Mouse (Mus musculus) lung, adult 18-20 months (tissue): ENCODE results near the gene Bcl3.

Experiments used
- DNase-seq, 2 experiments: peaks; one replicate each; pipeline ENCODE4 v3.0.0; 2022; ENCODE audit warnings: mixed read lengths in 2 of 2

The Bcl3 gene

DNA sequence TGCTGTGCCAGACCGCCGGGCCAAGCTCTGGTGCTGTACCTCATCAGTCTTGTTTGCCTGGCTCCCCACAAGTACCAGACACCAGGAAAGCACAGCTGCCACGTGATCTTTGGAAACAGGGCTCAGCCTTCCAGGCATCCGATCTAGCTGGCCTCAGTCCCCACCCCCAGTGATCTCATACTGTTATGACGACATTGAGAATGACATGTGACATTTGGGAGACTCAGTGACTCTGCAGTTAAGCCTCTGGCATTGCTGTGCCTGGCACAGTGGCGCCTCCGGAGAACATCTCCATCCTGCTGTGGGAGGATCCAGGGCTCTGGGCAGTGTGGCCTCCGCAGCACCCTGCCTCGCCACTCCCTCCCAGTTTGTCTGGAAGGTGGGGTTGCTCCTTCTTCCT, 9.3 kb upstream of the Bcl3 start:
- peak; percentile 64 to 79 for DNase-seq

- peak; percentile 96 to 97 for DNase-seq
These were observed 8.1 kb upstream of the Bcl3 start for GRCm38 (mm10) chr7:19830682-19831156.

- no peak for DNase-seq
These were observed 7.1 kb upstream of the Bcl3 start for GRCm38 (mm10) chr7:19829694-19830093.

DNA sequence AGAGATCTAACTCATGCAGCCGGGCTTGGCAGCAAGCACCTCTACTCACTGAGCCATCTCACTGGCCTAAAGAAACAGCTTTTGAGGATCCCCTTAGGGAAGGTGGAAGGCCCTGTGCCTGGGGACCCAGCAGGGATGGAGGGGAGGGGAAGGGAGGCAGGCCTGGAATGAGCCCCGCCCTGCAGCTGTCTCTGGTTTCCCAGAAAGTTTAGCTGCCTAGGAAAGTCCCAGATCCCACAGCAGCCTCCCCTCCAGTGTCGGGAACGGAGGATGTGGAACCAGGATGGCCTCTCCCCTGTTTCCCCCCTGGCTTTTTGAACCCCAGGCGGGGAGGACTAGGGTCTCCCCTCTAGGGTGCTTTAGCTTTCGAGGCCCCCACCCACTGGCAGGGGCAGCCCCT, 4.2 kb upstream of the Bcl3 start:
- no peak for DNase-seq

- DNase-seq = peak; percentile 91 to 96
These were observed 1.8 kb upstream of the Bcl3 start for GRCm38 (mm10) chr7:19824182-19824973.

DNA sequence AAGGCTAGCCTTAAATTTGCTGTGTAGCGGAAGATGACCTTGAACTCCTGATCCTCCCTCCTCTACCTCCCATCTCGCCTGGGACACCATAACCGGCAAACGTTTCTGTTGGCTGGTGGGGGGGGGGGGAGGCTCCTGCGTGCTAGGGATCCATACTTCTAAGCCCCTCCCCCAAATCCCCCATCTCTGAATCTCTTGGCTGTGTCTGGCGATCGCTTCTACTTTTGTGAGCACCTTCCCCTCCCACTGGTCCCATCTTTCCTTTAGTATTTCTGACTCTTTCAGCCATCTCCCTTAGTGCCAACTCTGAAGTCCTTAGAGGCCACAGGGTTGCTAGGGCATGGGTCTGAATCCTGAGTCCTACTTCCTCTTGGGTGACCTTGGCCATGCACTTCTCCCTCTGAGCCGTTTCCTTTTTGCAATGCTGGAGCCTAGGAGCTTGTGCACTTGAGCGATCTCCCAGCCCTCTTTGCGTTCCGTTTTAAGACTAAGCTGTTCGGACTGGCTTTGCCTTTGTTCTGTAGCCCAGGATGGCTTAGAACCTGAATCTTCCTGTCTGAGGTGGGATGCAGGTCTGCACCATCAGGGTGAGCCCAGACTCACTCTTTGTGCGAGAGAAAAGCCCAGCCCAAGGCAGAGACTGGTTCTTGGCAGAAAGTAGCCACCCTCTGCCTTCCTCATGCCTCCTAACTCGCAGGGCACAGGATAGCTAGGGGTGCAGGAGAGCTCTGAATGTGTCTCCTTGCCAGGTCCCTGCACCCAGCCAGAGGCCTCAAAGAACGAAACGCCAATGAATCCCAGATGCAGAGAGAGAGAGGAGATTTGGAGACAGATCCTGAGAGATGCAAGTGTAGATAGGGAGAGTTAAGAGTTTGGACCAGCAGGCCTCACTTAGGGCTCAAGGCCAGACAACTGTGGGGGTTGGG, 949 bp upstream of the Bcl3 start:
- peak in 1 of 2 experiments; percentile 45 for DNase-seq

GRCm38 (mm10) chr7:19822193-19822592, 377 bp downstream of the Bcl3 start:
- DNase-seq = no peak

GRCm38 (mm10) chr7:19821633-19822032, 937 bp downstream of the Bcl3 start:
- no peak for DNase-seq

DNA sequence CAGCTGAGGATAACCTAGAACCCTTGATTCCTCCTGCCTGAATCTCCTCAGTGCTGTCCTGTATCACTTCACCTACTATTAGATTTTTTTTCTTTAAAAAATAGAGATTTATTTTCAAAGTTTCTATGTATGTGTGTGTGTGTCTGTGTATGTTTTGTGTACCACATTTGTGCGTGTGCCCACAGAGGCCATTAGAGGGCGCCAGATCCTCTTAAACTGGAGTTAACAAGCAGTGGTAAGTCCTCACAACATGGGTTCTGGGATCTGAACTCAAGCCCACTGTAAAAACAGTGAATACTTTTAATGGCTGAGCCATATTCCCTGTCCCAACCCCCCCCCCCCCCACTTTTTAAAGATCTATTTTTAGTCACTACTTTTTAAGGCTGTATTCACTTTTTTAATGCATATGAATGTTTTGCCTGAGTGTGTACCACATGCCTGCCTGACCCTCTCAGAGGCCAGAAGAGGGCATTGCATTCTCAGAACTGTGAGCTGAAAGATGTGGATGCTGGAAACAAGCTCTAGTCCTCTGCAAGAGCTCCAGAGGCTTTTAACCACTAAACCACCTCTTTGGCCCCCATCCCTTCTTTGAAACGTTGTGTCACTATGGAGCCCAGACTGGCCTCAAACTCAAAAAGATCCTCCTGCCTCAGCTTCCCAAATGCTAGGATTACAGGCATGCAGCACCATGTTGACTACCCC, 2.1 kb downstream of the Bcl3 start:
- DNase-seq = no peak

DNA sequence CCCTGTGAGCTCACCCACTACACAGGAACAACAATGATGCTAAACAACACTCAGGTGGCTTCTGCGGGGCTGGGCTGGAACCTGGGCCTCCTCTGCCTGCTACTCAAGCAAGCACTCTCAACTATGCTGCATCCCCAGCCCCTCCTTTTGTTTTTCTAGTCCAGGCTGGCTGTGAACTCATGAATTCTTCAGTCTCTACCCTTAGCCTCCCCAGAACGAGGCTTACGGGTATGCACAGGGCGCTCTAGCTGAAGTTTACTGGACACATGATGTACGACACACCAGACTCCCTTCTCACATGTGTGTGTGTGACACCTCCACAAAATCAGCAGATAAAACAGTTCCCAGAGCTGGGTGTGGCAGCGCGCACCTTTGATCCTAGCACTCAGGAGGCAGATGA, 3.7 kb downstream of the Bcl3 start:
- DNase-seq = no peak

GRCm38 (mm10) chr7:19818440-19818839, 4.1 kb downstream of the Bcl3 start:
- peak; percentile 65 to 75 for DNase-seq

- peak; percentile 92 to 93 for DNase-seq
These were observed 5.0 kb downstream of the Bcl3 start for GRCm38 (mm10) chr7:19817382-19818105.

- DNase-seq = peak; percentile 94 to 96
These were observed 6.3 kb downstream of the Bcl3 start for GRCm38 (mm10) chr7:19816224-19816771.

DNA sequence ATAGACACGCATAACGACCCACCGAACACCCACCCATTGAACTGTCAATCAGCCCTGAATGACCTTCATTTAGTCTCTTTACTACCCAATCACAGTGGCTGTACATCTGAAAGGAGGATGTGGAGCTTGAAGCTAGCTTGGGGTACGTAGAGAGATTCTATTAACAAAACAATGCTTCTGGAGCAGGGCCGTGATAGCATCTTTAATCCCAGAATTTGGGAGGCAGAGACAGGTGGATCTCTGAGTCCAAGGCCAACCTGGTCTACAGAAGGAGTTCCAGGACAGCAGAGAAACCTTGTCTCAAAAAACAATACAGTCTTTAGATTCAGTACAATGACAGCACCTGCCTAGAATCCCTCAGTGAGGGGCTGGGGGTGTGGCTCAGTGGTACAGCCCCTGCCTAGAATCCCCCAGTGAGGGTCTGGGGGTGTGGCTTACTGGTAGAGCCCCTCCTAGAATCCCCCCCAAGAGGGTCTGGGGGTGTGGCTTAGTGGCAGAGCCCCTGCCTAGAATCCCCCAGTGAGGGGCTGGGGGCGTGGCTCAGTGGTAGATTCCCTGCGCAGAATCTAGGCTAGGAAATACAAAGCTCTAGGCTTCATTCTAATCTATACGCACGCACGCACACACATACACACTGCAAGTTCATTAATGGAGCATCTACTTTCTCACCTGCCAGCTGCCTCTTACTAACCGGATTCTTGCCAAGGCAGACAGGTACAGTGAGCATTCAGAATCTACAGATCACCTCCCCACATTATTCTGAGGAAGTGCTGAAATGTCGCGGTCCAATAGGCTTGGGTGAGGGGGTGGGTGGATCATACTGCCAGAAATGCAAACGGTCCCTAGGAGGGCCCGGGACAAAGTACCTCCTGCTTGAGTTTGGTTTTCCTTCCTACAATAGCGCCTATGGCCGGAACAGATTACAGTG, 7.0 kb downstream of the Bcl3 start:
- no peak for DNase-seq

DNA sequence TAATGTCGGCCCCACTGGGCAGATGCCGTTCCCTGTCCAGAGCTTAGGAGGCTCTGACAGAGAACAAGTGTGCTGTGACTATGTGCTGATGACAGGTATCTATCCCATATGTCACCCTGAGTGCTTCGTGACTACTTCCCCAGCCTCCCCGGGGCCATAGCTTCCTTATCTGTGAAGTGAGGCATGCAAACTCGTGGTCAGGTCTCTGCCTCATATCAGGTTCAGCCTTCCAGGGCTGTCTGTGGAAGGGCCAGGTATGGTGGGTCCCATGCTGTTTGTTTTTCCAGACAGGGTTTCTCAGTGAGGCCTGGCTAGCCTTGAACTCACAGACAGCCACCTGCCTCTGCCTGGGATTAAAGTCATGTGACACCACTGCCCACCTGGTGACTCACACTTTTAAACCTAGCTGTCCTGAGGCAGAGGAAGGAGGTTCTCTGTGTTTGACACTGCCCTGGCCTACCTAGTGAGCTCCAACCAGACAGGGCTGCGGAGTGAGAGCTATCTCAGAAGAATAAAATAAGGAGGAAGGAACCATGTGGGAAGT, 8.9 kb downstream of the Bcl3 start:
- DNase-seq = no peak

DNA sequence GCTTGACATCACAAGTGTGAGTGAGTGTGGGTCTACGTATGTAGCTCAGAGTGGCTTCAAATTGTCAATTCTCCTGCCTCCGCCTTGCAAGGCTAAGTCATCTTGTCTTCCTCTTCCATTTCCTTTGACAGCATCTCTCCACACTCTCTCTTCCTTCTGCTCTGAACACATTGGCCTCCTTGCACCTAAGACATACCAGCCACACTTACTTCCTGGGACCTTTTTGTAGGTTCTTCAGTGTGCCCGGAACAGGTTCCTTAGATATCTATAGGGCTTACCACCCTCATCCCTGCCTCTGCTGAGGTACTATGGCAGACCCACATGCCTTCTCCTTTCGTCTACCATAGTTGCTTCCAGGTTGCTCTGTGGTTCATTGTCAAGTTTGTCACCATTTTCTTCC, 9.4 kb downstream of the Bcl3 start:
- no peak for DNase-seq

DNA sequence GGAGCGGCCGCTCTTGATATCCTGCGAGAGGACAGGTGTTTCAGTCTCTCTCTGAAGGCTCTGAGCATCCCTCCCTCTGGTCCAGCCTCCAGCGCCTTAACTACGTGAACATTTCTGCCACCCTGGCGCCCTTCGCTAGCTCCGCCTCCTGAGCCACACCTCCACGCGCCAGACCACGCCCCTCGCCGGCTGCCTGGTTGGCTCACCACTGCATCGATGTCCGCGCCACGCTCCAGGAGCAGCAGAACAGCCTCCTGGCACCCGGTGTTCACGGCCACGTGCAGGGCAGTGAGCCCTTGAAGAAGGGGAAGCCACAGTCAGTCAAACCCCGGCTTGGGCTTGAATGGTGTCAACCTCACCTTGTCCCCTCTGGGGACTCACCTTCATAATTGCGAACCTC, 11.5 kb downstream of the Bcl3 start:
- peak; percentile 78 for DNase-seq

DNA sequence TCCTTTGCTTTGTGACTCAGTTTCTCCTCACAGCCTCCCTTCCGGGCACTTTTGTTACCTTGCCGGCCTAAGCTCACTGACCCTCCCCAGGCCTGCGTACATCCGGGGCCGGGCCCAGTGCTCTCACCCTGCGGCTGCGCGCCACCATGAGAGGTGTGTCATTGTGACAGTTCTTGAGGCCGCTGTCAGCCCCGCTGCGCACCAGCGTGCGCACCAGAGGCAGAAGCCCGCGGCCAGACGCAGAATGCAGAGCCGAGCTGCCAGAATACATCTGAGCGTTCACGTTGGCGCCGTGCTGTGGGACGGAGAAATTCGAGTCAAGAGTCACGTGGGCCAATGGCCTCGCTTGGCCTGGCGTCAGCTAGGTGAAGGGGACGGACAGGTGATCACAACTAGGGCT, 13.2 kb downstream of the Bcl3 start:
- DNase-seq = no peak

GRCm38 (mm10) chr7:19806356-19806969, 16.1 kb downstream of the Bcl3 start:
- DNase-seq = no peak

- peak; percentile 71 to 73 for DNase-seq
These were observed 19.6 kb downstream of the Bcl3 start for GRCm38 (mm10) chr7:19802995-19803394.
